Mouse (Mus musculus) kidney, adult 2 months (tissue): ENCODE measurements at regions not wholly inside any gene's neighbourhood (a gene's known extent, or its start where the extent isn't known, plus 50 kb on each side); places are given as distances from the start of the nearest gene placed in this dataset.

Experiments used
- CTCF ChIP-seq: fragments of 200-500 bp; conservative IDR thresholded peaks from 2 replicates; pipeline ENCODE4 v1.5.1; 2011; ENCODE audit warnings: low read depth, mild to moderate bottlenecking, control low read depth, low read length, moderate library complexity, mixed read lengths; ENCODE audit not compliant: insufficient read depth, insufficient read length
- POLR2A ChIP-seq: fragments of 200-500 bp; IDR thresholded peaks from one replicate; pipeline ENCODE4 v1.6.1; 2011; ENCODE audit warnings: low read depth, low read length, control low read depth

DNA sequence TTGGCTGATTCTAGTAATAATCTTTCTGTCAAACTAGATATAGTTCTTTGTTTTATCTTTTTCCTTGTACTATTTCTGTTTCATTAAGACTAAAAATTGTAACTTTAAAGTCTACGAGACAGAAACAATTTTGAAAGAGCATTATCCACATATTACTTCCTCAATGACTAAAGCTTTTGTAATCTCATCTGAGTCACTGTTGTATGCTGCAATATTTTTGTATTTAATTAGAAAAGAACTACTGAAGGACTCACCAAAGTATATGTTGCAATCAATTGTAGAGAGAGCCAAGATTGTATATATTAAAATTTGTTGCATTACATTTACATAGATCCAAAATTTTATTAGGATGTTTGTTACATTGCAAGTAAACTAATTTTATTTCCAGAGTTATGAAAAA lies 1692.4 kb upstream of the B3galt2 start:
- TF ChIP-seq CTCF (no peak), POLR2A (no peak)
